Mouse (Mus musculus): ENCODE results near the gene Fam227a. TPM values are rescaled to one million over a fixed set of nuclear protein-coding genes. Genes with fewer than 3 reads are reported as not detected.

Fam227a gene
- polyA plus RNA-seq, 1 experiment: 2.6 TPM

GRCm38 (mm10) chr15:79616729-79617128 is 42.0 kb downstream of the Fam227a start:
- no peak for DNase-seq (ENCODE audit: low read depth)

GRCm38 (mm10) chr15:79615501-79615900 is 43.3 kb downstream of the Fam227a start:
- DNase-seq (ENCODE audit: low read depth): no peak

- no peak for DNase-seq (ENCODE audit: low read depth)
Measured at GRCm38 (mm10) chr15:79609226-79609625, 49.5 kb downstream of the Fam227a start.

- DNase-seq (ENCODE audit: low read depth): no peak
Measured at GRCm38 (mm10) chr15:79608214-79608613, 50.5 kb downstream of the Fam227a start.

GRCm38 (mm10) chr15:79607757-79608156 is 51.0 kb downstream of the Fam227a start:
- no peak for DNase-seq (ENCODE audit: low read depth)

- no peak for DNase-seq (ENCODE audit: low read depth)
Measured at GRCm38 (mm10) chr15:79606161-79606560, 52.6 kb downstream of the Fam227a start.

GRCm38 (mm10) chr15:79604990-79605665 is 53.6 kb downstream of the Fam227a start, which contains the start of gene Dmc1:
TSS of gene Dmc1 (minus strand) at chr15:79605109.
- DNase-seq (ENCODE audit: low read depth): no peak

GRCm38 (mm10) chr15:79600176-79600575 is 58.6 kb downstream of the Fam227a start:
- DNase-seq (ENCODE audit: low read depth): no peak

GRCm38 (mm10) chr15:79598715-79599114 is 60.0 kb downstream of the Fam227a start:
- no peak for DNase-seq (ENCODE audit: low read depth)

- no peak for DNase-seq (ENCODE audit: low read depth)
Measured at GRCm38 (mm10) chr15:79581581-79581980, 77.2 kb downstream of the Fam227a start.

GRCm38 (mm10) chr15:79577671-79578426 is 80.9 kb downstream of the Fam227a start:
- no peak for DNase-seq (ENCODE audit: low read depth)

GRCm38 (mm10) chr15:79576947-79577346 is 81.8 kb downstream of the Fam227a start:
- DNase-seq (ENCODE audit: low read depth): no peak

GRCm38 (mm10) chr15:79575543-79576222 is 83.1 kb downstream of the Fam227a start:
- no peak for DNase-seq (ENCODE audit: low read depth)

GRCm38 (mm10) chr15:79562417-79562816 is 96.3 kb downstream of the Fam227a start:
- no peak for DNase-seq (ENCODE audit: low read depth)

- DNase-seq (ENCODE audit: low read depth): no peak
Measured at GRCm38 (mm10) chr15:79559649-79560048, 99.1 kb downstream of the Fam227a start.

Other genes with a start within 250 kb of the Fam227a start
- 77.4 and 101 TPM in 2 replicates for gene Csnk1e, start 203.4 kb downstream of the Fam227a start, polyA plus RNA-seq (2012; rRNA removed)
- 0.06 TPM in 1 of 2 replicates, not detected in the other for gene Kcnj4, start 153.7 kb downstream of the Fam227a start, polyA plus RNA-seq (2012; rRNA removed)
- gene Kdelr3, start 142.5 kb downstream of the Fam227a start, polyA plus RNA-seq (2012; rRNA removed): 22.5 and 28.6 TPM in 2 replicates
- gene Ddx17, start 112.2 kb downstream of the Fam227a start, polyA plus RNA-seq (2012; rRNA removed): 342 and 345 TPM in 2 replicates
- gene Dmc1, start 53.8 kb downstream of the Fam227a start, polyA plus RNA-seq (2012; rRNA removed): 0.41 and 0.50 TPM in 2 replicates
- gene Cby1, start 243 bp upstream of the Fam227a start, polyA plus RNA-seq (2012; rRNA removed): 8.6 and 16.0 TPM in 2 replicates
- 44.6 and 54.0 TPM in 2 replicates for gene Tomm22, start 11.9 kb upstream of the Fam227a start, polyA plus RNA-seq (2012; rRNA removed)
- 23.7 and 24.3 TPM in 2 replicates for gene Josd1, start 29.0 kb upstream of the Fam227a start, polyA plus RNA-seq (2012; rRNA removed)
- gene Gtpbp1, start 31.9 kb upstream of the Fam227a start, polyA plus RNA-seq (2012; rRNA removed): 27.7 and 37.8 TPM in 2 replicates
- 72.1 and 91.4 TPM in 2 replicates for gene Sun2, start 83.6 kb upstream of the Fam227a start, polyA plus RNA-seq (2012; rRNA removed)
- gene Dnal4, start 118.9 kb upstream of the Fam227a start, polyA plus RNA-seq (2012; rRNA removed): 41.4 and 42.0 TPM in 2 replicates
- gene Nptxr, start 145.8 kb upstream of the Fam227a start, polyA plus RNA-seq (2012; rRNA removed): 2.7 and 5.8 TPM in 2 replicates
- gene Npcd, start 175.3 kb upstream of the Fam227a start, polyA plus RNA-seq (2012; rRNA removed): 0.12 TPM in 1 of 2 replicates, not detected in the other
- gene Cbx6, start 175.7 kb upstream of the Fam227a start, polyA plus RNA-seq (2012; rRNA removed): 56.9 and 67.6 TPM in 2 replicates
- 47.7 and 56.4 TPM in 2 replicates for gene Apobec3, start 232.7 kb upstream of the Fam227a start, polyA plus RNA-seq (2012; rRNA removed)